Mouse (Mus musculus) gastrocnemius, postnatal 36 days (tissue): ENCODE measurements around the gene Wdfy1. TPM values are rescaled to one million over a fixed set of nuclear protein-coding genes. Genes with fewer than 3 reads are reported as not detected.

Experiments
- DNase-seq, 2 experiments: peaks; one replicate each; pipeline ENCODE4 v3.0.0; 2022
- intact Hi-C: fragments of 180-260 bp; cut with DNase I; formaldehyde crosslinking; loops from one replicate; pipeline ENCODE4 v1.15.1; 2025
- total RNA-seq, 2 experiments: library from RNA; stranded (reverse); gene quantifications; 2 replicates each; pipeline ENCODE4 v1.2.3; 2021

Gene Wdfy1
- total RNA-seq, 2 experiments from 2014 or later: 11.4 to 11.5 TPM

DNA sequence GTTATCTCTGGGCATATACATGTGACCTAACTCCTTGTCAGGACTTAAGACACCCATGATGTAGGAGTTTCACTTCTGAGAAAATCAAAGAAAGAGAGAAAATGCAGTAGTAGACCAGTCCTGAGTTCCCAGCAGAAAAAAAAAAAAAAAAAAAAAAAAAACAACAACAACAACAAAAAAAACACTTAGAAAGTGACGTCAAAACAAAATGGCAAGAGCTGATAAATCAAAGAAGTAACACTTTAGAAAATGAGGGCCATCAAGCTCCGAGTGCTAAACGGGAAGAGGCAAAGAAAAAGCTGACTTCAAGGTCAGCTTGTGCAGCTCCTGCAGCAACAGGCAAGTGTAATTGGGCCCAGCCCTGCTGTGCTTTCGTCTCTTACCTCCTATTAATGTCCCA is 100.2 kb downstream of the Wdfy1 start:
- intact Hi-C loops: no loop called here
- no peak for DNase-seq

DNA sequence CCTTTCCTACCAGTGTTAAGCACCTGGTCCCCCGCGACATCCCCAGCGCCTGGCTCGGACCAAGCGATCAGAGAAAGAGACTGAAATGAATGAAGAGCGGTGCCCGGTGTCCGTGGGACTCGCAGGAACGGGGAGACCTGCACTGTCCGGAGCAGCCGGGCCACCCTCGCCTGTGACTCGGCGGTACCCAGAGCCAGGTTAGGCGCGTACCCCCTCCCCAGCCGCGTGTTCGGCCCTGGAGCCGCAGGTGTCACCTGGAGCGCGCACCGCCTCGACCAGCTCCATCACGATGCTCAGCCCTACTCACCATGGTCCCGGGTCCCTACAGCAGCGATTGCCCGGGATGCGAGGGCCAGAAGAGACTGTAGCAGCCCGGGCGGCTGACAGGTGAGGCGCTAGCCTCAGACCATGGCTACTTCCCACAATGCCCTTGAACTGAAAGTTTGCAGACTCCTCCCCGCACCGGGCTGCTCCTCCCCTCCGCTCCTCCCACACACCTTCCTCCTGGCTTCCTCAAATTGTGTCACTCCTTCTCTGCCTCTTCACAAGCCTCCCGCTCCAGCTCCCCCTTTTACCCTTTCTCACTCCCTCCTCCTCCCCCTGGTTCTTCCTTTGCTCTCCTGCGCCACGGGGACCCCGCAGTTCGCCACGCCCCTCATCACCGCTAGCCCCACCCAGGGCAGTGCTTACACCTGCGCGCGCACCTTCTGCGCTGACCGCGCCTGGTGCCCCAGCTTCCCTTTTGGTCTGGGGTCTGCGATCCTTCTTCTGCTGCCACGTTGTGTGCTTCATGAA is 104.2 kb downstream of the Wdfy1 start, which contains the start of gene Ap1s3:
Gene Ap1s3 (minus strand): TSS at position 430 of the 795 bp plus-strand sequence.
- intact Hi-C loops: no loop called here
- no peak for DNase-seq

DNA sequence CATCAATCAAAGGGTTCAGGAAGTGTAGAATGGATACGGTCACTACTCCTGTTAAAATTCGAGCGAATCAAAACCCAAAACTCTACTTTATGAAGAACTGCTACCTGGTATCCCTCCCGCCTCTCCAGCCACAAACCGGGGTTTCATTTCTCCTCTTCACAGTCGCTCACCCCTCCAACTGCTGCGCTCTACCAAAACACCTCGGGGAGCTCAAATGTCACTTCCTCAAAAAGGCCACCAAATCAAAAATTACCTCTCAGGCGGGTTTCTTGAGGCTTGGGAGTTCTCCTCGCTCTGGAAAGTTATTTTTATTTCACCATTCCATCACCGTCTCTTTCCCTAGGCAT is 104.8 kb downstream of the Wdfy1 start:
- intact Hi-C loops: no loop called here
- DNase-seq: no peak

DNA sequence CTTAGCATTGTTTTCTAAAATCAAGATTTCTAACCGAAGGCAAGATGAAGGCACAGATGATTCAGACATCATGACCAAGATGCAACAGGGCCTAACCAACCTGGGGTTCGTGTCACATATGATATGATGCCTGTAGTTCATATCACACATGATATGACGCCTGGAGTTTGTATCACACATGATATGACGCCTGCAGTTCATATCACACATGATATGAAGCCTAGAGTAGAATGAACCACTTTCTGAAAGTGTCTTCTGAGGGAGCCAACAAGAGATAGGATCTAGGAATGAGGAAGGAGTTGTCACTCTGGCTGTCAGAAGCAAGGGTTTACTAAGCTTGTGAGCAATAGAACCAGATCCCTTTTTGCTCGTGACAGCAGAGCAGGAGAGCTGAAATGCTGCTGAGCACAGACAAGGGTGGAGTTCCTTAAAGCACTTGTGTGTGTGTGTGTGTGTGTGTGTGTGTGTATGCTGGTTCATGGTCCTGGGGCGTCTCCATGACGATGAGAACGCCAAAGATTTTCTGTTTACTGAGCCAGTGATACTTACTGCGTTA is 106.4 kb downstream of the Wdfy1 start:
- intact Hi-C loops: no loop called here
- DNase-seq: no peak

DNA sequence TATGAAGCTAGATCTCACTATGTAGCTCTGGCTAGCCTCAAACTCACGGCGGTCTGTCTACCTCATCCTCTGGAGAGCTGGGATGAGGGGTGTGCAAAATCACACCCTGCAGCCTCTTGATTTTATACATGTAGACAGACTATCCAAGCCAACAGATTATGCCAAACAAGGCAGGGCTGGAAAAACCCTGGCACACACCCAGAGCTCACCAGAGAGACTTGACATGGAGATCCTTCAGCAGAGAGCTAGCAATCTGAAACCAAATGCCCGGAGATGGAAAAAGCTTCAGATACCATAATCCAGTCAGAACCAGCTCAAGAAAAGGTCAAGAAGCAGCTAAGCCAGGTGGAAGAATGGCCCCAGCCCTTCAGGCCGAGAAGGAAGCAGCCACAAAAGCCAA is 111.0 kb downstream of the Wdfy1 start:
- intact Hi-C loops: no loop called here
- DNase-seq: no peak

DNA sequence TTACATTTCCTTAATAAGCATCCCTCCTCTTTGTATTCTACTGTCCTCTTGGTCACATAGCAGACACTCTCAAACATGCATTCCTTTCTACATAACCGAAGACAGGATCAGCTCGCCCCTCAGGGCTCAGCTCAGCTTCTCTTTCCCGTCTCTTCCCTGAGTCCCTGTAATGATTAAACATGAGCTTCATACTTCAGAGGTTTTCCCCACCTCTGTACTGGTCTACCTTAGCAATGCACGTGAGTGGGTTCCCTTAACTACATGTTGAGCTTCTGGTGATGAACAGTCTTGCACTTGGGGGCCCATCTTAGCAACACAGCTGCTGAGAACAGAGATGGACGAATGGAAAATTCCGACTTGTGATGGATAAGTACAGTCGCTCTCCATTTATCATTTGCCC is 116.3 kb downstream of the Wdfy1 start:
- DNase-seq: no peak
- intact Hi-C loops: no loop called here

DNA sequence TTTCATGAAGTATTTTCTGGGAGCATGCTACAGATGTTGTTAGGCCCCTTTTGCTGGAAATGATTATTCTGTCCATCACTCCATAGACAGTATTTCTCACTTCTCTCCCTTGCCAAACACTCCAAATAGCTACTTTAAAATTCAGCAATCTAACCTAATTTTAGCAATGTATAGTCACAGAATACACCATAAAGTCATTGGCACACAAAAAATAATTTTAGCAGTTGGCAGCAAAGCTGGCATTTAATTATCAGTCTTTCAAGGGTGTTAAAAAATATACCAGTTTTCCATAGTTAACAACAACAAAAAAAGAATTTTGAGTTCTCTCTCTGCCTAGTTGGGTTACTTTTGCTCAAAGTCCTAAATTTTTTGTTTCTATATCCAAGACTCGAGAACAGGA is 118.5 kb downstream of the Wdfy1 start:
- intact Hi-C loops: no loop called here
- no peak for DNase-seq

DNA sequence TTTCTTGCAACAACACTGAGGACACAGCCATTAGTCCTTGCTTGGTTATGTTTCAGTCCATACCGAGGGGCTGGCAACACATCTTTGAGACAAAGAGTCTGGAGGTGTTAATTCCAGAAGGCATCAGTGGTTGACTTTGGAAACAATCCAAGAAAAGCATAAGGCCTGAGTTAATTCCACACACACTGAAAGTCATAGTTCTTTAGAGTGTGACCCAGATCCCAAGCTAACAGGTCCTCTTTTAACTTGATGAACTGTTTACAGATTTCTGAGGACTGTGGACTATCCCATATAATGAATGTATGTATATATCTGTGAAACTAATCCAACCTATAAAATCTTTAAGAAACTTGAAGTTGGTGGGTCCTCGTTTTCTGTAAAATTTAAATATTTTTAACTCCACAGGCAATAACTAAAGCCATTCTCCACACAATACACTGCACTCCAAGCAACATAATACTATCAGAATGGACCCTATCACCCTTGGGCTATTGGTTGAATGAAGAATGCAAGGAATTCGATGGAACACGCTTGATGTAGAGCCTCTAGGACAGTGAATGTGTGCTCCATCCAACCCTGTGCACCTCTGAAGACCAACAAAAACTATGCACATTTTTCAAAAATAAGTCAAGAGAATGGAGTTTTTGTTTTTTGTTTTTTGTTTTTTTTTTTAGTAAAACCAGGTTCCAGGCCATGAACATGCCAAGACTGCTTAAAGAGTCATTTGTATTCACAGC is 120.0 kb downstream of the Wdfy1 start:
- intact Hi-C loops: no loop called here
- DNase-seq: no peak

DNA sequence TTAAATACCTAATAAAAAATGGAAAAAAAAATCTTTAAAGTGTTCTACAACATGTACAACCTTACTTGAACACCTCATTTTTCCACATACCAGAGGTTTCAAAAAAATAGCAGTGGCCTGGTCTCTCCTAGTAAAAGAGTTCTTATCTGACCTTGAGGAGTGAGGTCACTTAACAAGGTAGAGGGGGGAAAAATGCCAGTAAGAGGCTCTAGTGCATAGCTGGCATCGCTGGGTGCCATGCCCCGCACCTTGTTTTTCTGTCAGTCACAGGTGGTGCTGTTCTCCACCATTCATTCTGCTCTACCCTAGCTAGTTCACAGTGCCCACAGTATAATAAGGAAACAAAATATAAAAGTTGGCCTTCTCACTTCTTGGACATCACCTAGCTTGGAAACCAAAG is 121.0 kb downstream of the Wdfy1 start:
- intact Hi-C loops: no loop called here
- no peak for DNase-seq

Other genes with a start within 250 kb of the Wdfy1 start
- gene Ap1s3, start 104.2 kb downstream of the Wdfy1 start, total RNA-seq: not detected
- 10 to 100 TPM; 30.3 to 32.3 TPM for gene Mrpl44, start 125 bp downstream of the Wdfy1 start, total RNA-seq
- 10 to 100 TPM; 72.4 to 78.0 TPM for gene Serpine2, start 85.0 kb upstream of the Wdfy1 start, total RNA-seq